Mouse (Mus musculus) MEL (cell line): ENCODE data around the gene Gm26965. TPM values are rescaled to one million over a fixed set of nuclear protein-coding genes. Genes with fewer than 3 reads are reported as not detected.

Source experiments
- DNase-seq: peaks from one replicate; pipeline ENCODE4 v3.0.0; 2011; ENCODE audit warnings: low read depth, low spot score
- H3K27ac ChIP-seq: 2 replicates; pipeline ENCODE4 v1.5.1; 2012; ENCODE audit warnings: low read depth, mild to moderate bottlenecking, control low read depth, low read length, moderate library complexity; ENCODE audit not compliant: control insufficient read depth
- H3K27me3 ChIP-seq, 2 experiments: fragments of 150-350 bp in 1 of 2; sonication (generic) in 1 of 2; 2 replicates each; pipeline ENCODE4 v1.6.1; 2012; ENCODE audit warnings: low read length in 2 of 2, mild to moderate bottlenecking in 2 of 2, improper control_type of control experiment in 1 of 2, moderate library complexity in 1 of 2; ENCODE audit not compliant: insufficient read depth in 2 of 2, control insufficient read depth in 1 of 2
- H3K36me3 ChIP-seq, 2 experiments: 2 replicates each; pipeline ENCODE4 v1.6.1; 2012 to 2014; ENCODE audit warnings: low read length in 2 of 2, improper control_type of control experiment in 1 of 2, inconsistent platforms in 1 of 2, mild to moderate bottlenecking in 1 of 2; ENCODE audit not compliant: insufficient read depth in 2 of 2, control insufficient read depth in 1 of 2
- H3K4me1 ChIP-seq, 2 experiments: fragments of 150-350 bp in 1 of 2; sonication (generic) in 1 of 2; 2 replicates each; pipeline ENCODE4 v1.6.1; 2012; ENCODE audit warnings: low read length in 2 of 2, improper control_type of control experiment in 1 of 2, mild to moderate bottlenecking in 1 of 2; ENCODE audit not compliant: insufficient read depth in 2 of 2, control insufficient read depth in 1 of 2
- H3K4me3 ChIP-seq, 2 experiments: fragments of 150-350 bp in 1 of 2; sonication (generic) in 1 of 2; 2 replicates each; pipeline ENCODE4 v1.5.1; 2012; ENCODE audit warnings: low read depth in 2 of 2, low read length in 2 of 2, mild to moderate bottlenecking in 2 of 2, moderate library complexity in 2 of 2, control low read depth in 1 of 2, improper control_type of control experiment in 1 of 2; ENCODE audit not compliant: control insufficient read depth in 1 of 2, insufficient read depth in 1 of 2
- H3K79me2 ChIP-seq: 2 replicates; pipeline ENCODE4 v1.6.1; 2012; ENCODE audit warnings: mild to moderate bottlenecking, low read length, moderate library complexity; ENCODE audit not compliant: control insufficient read depth, poor library complexity, insufficient read depth
- H3K9ac ChIP-seq: 2 replicates; pipeline ENCODE4 v1.6.1; 2012; ENCODE audit warnings: low read depth, mild to moderate bottlenecking, control low read depth, low read length, moderate library complexity; ENCODE audit not compliant: control insufficient read depth, poor library complexity, severe bottlenecking
- H3K9me3 ChIP-seq: fragments of 150-350 bp; sonication (generic); replicated peaks from 2 replicates; pipeline ENCODE4 v1.6.1; 2012; ENCODE audit warnings: mild to moderate bottlenecking, low read length, improper control_type of control experiment, moderate library complexity; ENCODE audit not compliant: insufficient read depth
- CHD2 ChIP-seq: IDR thresholded peaks from 2 replicates; pipeline ENCODE4 v1.6.1; 2011; ENCODE audit warnings: low read length, improper control_type of control experiment
- CTCF ChIP-seq, 3 experiments: IDR thresholded peaks in 2 of 3; conservative IDR thresholded peaks in 1 of 3; 2 replicates each; pipeline ENCODE4 v1.5.1; 2011 to 2012; ENCODE audit warnings: low read length in 3 of 3, low read depth in 2 of 3, mild to moderate bottlenecking in 2 of 3, improper control_type of control experiment in 1 of 3, inconsistent platforms in 1 of 3, mixed read lengths in 1 of 3, moderate library complexity in 1 of 3; ENCODE audit not compliant: control insufficient read depth in 1 of 3, insufficient read depth in 1 of 3, poor library complexity in 1 of 3, severe bottlenecking in 1 of 3
- ELF1 ChIP-seq: IDR thresholded peaks from 2 replicates; pipeline ENCODE4 v1.6.1; 2014; ENCODE audit warnings: low read depth, mild to moderate bottlenecking, inconsistent platforms, low read length, improper control_type of control experiment, moderate library complexity
- EP300 ChIP-seq, 2 experiments: IDR thresholded peaks; 2 replicates each; pipeline ENCODE4 v1.6.1; 2011; ENCODE audit warnings: improper control_type of control experiment in 2 of 2, low read length in 2 of 2, low read depth in 1 of 2, mild to moderate bottlenecking in 1 of 2
- ETS1 ChIP-seq: IDR thresholded peaks from 2 replicates; pipeline ENCODE4 v1.6.1; 2012; ENCODE audit warnings: low read depth, mild to moderate bottlenecking, inconsistent platforms, low read length, improper control_type of control experiment, moderate library complexity
- GABPA ChIP-seq: IDR thresholded peaks from 2 replicates; pipeline ENCODE4 v1.6.1; 2012; ENCODE audit warnings: low read depth, mild to moderate bottlenecking, inconsistent platforms, low read length, improper control_type of control experiment, moderate library complexity
- GATA1 ChIP-seq: IDR thresholded peaks from 2 replicates; pipeline ENCODE4 v1.6.1; 2011; ENCODE audit warnings: low read depth, low read length, improper control_type of control experiment
- HCFC1 ChIP-seq: IDR thresholded peaks from 2 replicates; pipeline ENCODE4 v1.6.1; 2012; ENCODE audit warnings: low read depth, mild to moderate bottlenecking, inconsistent platforms, low read length, improper control_type of control experiment, moderate library complexity
- JUND ChIP-seq: IDR thresholded peaks from 2 replicates; pipeline ENCODE4 v1.6.1; 2011; ENCODE audit warnings: low read depth, mild to moderate bottlenecking, improper control_type of control experiment, low read length
- KAT2A ChIP-seq: conservative IDR thresholded peaks from 2 replicates; pipeline ENCODE4 v1.6.1; 2012; ENCODE audit warnings: low read depth, low read length, improper control_type of control experiment, inconsistent platforms
- MAFK ChIP-seq: IDR thresholded peaks from 2 replicates; pipeline ENCODE4 v1.6.1; 2011; ENCODE audit warnings: low read depth, mild to moderate bottlenecking, low read length, improper control_type of control experiment, borderline replicate concordance
- MAX ChIP-seq: IDR thresholded peaks from 2 replicates; pipeline ENCODE4 v1.6.1; 2011; ENCODE audit warnings: low read length, improper control_type of control experiment
- MXI1 ChIP-seq: IDR thresholded peaks from 2 replicates; pipeline ENCODE4 v1.6.1; 2011; ENCODE audit warnings: mild to moderate bottlenecking, low read depth, low read length, improper control_type of control experiment
- MYB ChIP-seq: IDR thresholded peaks from 2 replicates; pipeline ENCODE4 v1.6.1; 2011; ENCODE audit warnings: mild to moderate bottlenecking, low read depth, low read length, improper control_type of control experiment
- MYC ChIP-seq: IDR thresholded peaks from 2 replicates; pipeline ENCODE4 v1.6.1; 2011; ENCODE audit warnings: low read depth, mild to moderate bottlenecking, low read length, improper control_type of control experiment, moderate library complexity
- NELFE ChIP-seq: IDR thresholded peaks from 2 replicates; pipeline ENCODE4 v1.6.1; 2011; ENCODE audit warnings: low read depth, low read length, improper control_type of control experiment
- POLR2A ChIP-seq, 2 experiments: IDR thresholded peaks; 2 replicates each; pipeline ENCODE4 v1.6.1; 2011 to 2012; ENCODE audit warnings: low read length in 2 of 2, mild to moderate bottlenecking in 2 of 2, control low read depth in 1 of 2, improper control_type of control experiment in 1 of 2, low read depth in 1 of 2, moderate library complexity in 1 of 2; ENCODE audit not compliant: control insufficient read depth in 1 of 2, insufficient read depth in 1 of 2, poor library complexity in 1 of 2
- POLR2AphosphoS2 ChIP-seq: IDR thresholded peaks from 2 replicates; pipeline ENCODE4 v1.6.1; 2011; ENCODE audit warnings: low read length, improper control_type of control experiment
- POLR2AphosphoS5 ChIP-seq: IDR thresholded peaks from 2 replicates; pipeline ENCODE4 v1.6.1; 2012; ENCODE audit warnings: low read depth, borderline replicate concordance, mild to moderate bottlenecking, inconsistent platforms, low read length, moderate library complexity, mixed read lengths
- RAD21 ChIP-seq: IDR thresholded peaks from 2 replicates; pipeline ENCODE4 v1.6.1; 2011; ENCODE audit warnings: mild to moderate bottlenecking, low read depth, low read length, improper control_type of control experiment
- SIN3A ChIP-seq: IDR thresholded peaks from 2 replicates; pipeline ENCODE4 v1.6.1; 2012; ENCODE audit warnings: low read length, improper control_type of control experiment, inconsistent platforms
- SMC3 ChIP-seq: IDR thresholded peaks from 2 replicates; pipeline ENCODE4 v1.6.1; 2011; ENCODE audit warnings: low read depth, low read length, improper control_type of control experiment
- TAL1 ChIP-seq: IDR thresholded peaks from 2 replicates; pipeline ENCODE4 v1.6.1; 2012; ENCODE audit warnings: mild to moderate bottlenecking, inconsistent platforms, low read length, moderate library complexity, mixed read lengths
- TBP ChIP-seq: IDR thresholded peaks from 2 replicates; pipeline ENCODE4 v1.8.0; 2011; ENCODE audit warnings: low read depth, low read length, improper control_type of control experiment
- TCF12 ChIP-seq: IDR thresholded peaks from 2 replicates; pipeline ENCODE4 v1.6.1; 2014; ENCODE audit warnings: low read depth, mild to moderate bottlenecking, inconsistent platforms, low read length, improper control_type of control experiment, moderate library complexity
- UBTF ChIP-seq: IDR thresholded peaks from 2 replicates; pipeline ENCODE4 v1.6.1; 2012; ENCODE audit warnings: low read depth, mild to moderate bottlenecking, inconsistent platforms, low read length, improper control_type of control experiment, moderate library complexity, borderline replicate concordance; ENCODE audit not compliant: insufficient read depth
- USF1 ChIP-seq: IDR thresholded peaks from 2 replicates; pipeline ENCODE4 v1.6.1; 2014; ENCODE audit warnings: low read depth, mild to moderate bottlenecking, inconsistent platforms, low read length, improper control_type of control experiment, moderate library complexity
- ZC3H11A ChIP-seq: IDR thresholded peaks from 2 replicates; pipeline ENCODE4 v1.6.1; 2012; ENCODE audit warnings: low read depth, mild to moderate bottlenecking, inconsistent platforms, low read length, improper control_type of control experiment
- ZKSCAN1 ChIP-seq: IDR thresholded peaks from 2 replicates; pipeline ENCODE4 v1.6.1; 2012; ENCODE audit warnings: low read depth, mild to moderate bottlenecking, inconsistent platforms, low read length, improper control_type of control experiment, moderate library complexity
- ZNF384 ChIP-seq: IDR thresholded peaks from 2 replicates; pipeline ENCODE4 v1.6.1; 2012; ENCODE audit warnings: low read depth, mild to moderate bottlenecking, inconsistent platforms, low read length, improper control_type of control experiment
- polyA plus RNA-seq, 2 experiments: library from polyadenylated mRNA; stranded (reverse) in 1 of 2; unstranded in 1 of 2; fragments of >175 nt in 1 of 2; fragments of >200 nt in 1 of 2; gene quantifications; 2 replicates each; pipeline versions ENCODE4 v1.2.1 to v1.2.4; 2012; ENCODE audit warnings: low replicate concordance in 2 of 2, low read depth in 1 of 2; ENCODE audit not compliant: insufficient read length in 2 of 2, insufficient read depth in 1 of 2, missing spikeins in 1 of 2
- total RNA-seq: library from RNA; depleted of rRNA; stranded (reverse); fragments of 300-350 nt; gene quantifications from 2 replicates; pipeline ENCODE4 v1.2.3, GENCODE M21; 2012

Gene Gm26965
- total and polyA plus RNA-seq, 3 experiments = not detected

GRCm38 (mm10) chr13:67552505-67553346 is 26.8 kb upstream of the Gm26965 start:
- Histone ChIP-seq H3K27ac (peak overlapping the region; percentile 80), H3K4me3 (peak overlapping the region; percentile 81 to 91), H3K36me3 (peaks cover 0 to 4% of the 10 kb centered on the region in 2 experiments; a peak in 1 of 4 replicates), H3K9me3 (no peaks in the 10 kb centered on the region), H3K79me2 (peaks cover 35% of the 10 kb centered on the region), H3K4me1 (peaks cover 0 to 5% of the 10 kb centered on the region in 2 experiments; a peak in 1 of 4 replicates), H3K9ac (peak overlapping the region; percentile 96), H3K27me3 (no peaks in the 10 kb centered on the region)
- no peak for TF ChIP-seq ZC3H11A
- TF ChIP-seq GATA1 = no peak
- peak; percentile 97 for TF ChIP-seq HCFC1
- no peak for TF ChIP-seq EP300 (IDR thresholded peaks at IDR 0.05; ENCODE audit: low read depth in 1 of 2, low read length in 2 of 2)
- peak; percentile 79; the same call in 1 of the 2 replicates for TF ChIP-seq KAT2A
- no peak for TF ChIP-seq RAD21
- TF ChIP-seq USF1 = no peak
- TF ChIP-seq UBTF = no peak
- TF ChIP-seq ZKSCAN1 = no peak
- TF ChIP-seq TCF12 = no peak
- TF ChIP-seq TBP = peak; percentile 52; the same call in 1 of the 2 replicates
- TF ChIP-seq MXI1 = no peak
- peak; percentile 97 for TF ChIP-seq ELF1
- peak; percentile 83 for TF ChIP-seq SIN3A
- TF ChIP-seq NELFE = peak; percentile 70
- TF ChIP-seq POLR2A (IDR thresholded peaks at IDR 0.05; ENCODE audit: control insufficient read depth in 1 of 2, insufficient read depth in 1 of 2, low read depth in 1 of 2, low read length in 2 of 2, poor library complexity in 1 of 2) = peak; percentile 48 to 74; a peak in 3 of 4 replicates
- peak; percentile 94 for DNase-seq

GRCm38 (mm10) chr13:67545941-67546340 is 20.0 kb upstream of the Gm26965 start:
- TF ChIP-seq MYB (no peak), JUND (no peak), ZNF384 (no peak), SMC3 (no peak), GABPA (no peak), GATA1 (no peak), MAX (no peak), MYC (no peak), POLR2AphosphoS2 (no peak), TCF12 (no peak), ZC3H11A (no peak), TAL1 (no peak), CHD2 (no peak), ELF1 (no peak), CTCF (IDR thresholded peaks at IDR 0.05 in 2 of 3, conservative IDR thresholded peaks at IDR 0.05 in 1 of 3; ENCODE audit: control insufficient read depth in 1 of 3, insufficient read depth in 1 of 3, low read depth in 2 of 3, low read length in 3 of 3, poor library complexity in 1 of 3, severe bottlenecking in 1 of 3) (no peak), ETS1 (no peak), POLR2AphosphoS5 (no peak), MAFK (no peak), ZKSCAN1 (no peak)
- H3K4me3 ChIP-seq = no peak overlapping the region
- DNase-seq = no peak
- H3K4me1 ChIP-seq = no peaks in the 10 kb centered on the region
- no peaks in the 10 kb centered on the region for H3K9me3 ChIP-seq
- no peak overlapping the region for H3K9ac ChIP-seq
- H3K27ac ChIP-seq = no peak overlapping the region
- peaks cover 0 to 35% of the 10 kb centered on the region in 2 experiments; a peak in 2 of 4 replicates for H3K36me3 ChIP-seq
- H3K79me2 ChIP-seq = peaks cover 18% of the 10 kb centered on the region
- no peaks in the 10 kb centered on the region for H3K27me3 ChIP-seq
